ENCODE assay signal across 19 mouse cellular contexts in the genomic region with DNA sequence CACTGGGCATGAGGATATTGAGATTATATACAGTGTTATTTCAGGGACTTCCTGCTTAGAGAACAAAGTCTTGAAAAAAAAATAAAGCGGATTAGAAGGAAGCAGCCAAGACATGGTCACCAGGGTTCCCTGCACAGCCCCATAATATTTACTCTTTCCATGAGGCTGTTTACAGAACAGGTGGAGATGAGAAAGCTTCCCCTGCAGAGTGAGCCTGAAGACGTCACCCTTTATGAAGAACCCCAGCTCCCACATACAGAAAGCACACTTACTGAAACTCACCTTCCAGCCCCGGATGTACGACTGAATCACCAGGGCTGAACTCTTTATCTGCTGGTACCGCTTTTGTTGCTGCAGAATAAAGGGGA.
"Had no signal": no experiment of that assay in that cellular context is flagged by ENCODE, and none has a peak within 500 bp of the region (broad histone marks: within the 10 kb centered on the region; RNA-seq: fewer than 3 reads in every experiment).

No protein-coding gene starts in this region.

- H3K4me1 ChIP-seq: liver, embryonic 15.5 days; midbrain, embryonic 12.5 days; neural tube, embryonic 13.5 days; stomach, embryonic 15.5 days had no signal

- H3K4me3 ChIP-seq: left cerebral cortex, adult 2 months; liver, embryonic 15.5 days; midbrain, embryonic 12.5 days; myocyte; neural tube, embryonic 13.5 days; stomach, embryonic 15.5 days had no signal

- H3K27ac ChIP-seq: kidney, postnatal 0 days; left cerebral cortex, adult 2 months; liver, embryonic 15.5 days; macrophage; midbrain, embryonic 12.5 days; neural tube, embryonic 13.5 days; stomach, embryonic 15.5 days had no signal

- DNase-seq: kidney, adult 18-20 months; kidney, adult 9 months; layer of hippocampus, postnatal 36 days; lung, adult 18-20 months; retina, postnatal 1 day; right cerebral cortex, postnatal 25 days; spleen, adult 18-20 months; thymus, adult 18-20 months; thymus, postnatal 36 days had no signal

- H3K9me3 ChIP-seq: liver, embryonic 15.5 days; midbrain, embryonic 12.5 days; neural tube, embryonic 13.5 days; stomach, embryonic 15.5 days had no signal

- H3K27me3 ChIP-seq: liver, embryonic 15.5 days; midbrain, embryonic 12.5 days; neural tube, embryonic 13.5 days; stomach, embryonic 15.5 days had no signal

- ATAC-seq: midbrain, embryonic 16.5 days had no signal

- H3K4me2 ChIP-seq: liver, embryonic 11.5 days; liver, embryonic 15.5 days; midbrain, embryonic 12.5 days; neural tube, embryonic 13.5 days; stomach, embryonic 15.5 days had no signal

- H3K9ac ChIP-seq: liver, embryonic 15.5 days; midbrain, embryonic 12.5 days; neural tube, embryonic 13.5 days; stomach, embryonic 15.5 days had no signal
